In genomic region chr13:42369826-42370225, GRCm38 (mm10) we compare ENCODE assay signal across 24 mouse cellular contexts.
DNase-seq lines count a peak whose midpoint lies in the region; ATAC-seq and TF ChIP-seq lines count a peak whose summit lies in the region.
"Had no signal": no experiment of that assay in that cellular context is flagged by ENCODE, and none has a peak within 500 bp of the region (broad histone marks: within the 10 kb centered on the region; RNA-seq: fewer than 3 reads in every experiment).

No protein-coding gene starts in this region.

- no peak overlapping the region for H3K4me3 ChIP-seq in liver, adult 2 months (ENCODE audit: insufficient read depth, low read depth, low read length)
- H3K4me3 ChIP-seq in liver, embryonic 11.5 days (ENCODE audit: low read depth, low read length): no peak overlapping the region
- no peak overlapping the region for H3K4me3 ChIP-seq in kidney, postnatal 0 days (replicated peaks; ENCODE audit: low read depth, low read length)
- H3K4me3 ChIP-seq in stomach, postnatal 0 days (ENCODE audit: low read depth, low read length): no peak overlapping the region
- no peak overlapping the region for H3K4me3 ChIP-seq in forebrain, embryonic 10.5 days
- H3K4me3 ChIP-seq: embryonic facial prominence, embryonic 13.5 days; heart, embryonic 15.5 days; midbrain, embryonic 10.5 days; neural tube, embryonic 12.5 days had no signal

- peak; percentile 24 for DNase-seq in heart, adult 8-10 months (ENCODE audit: low spot score)
- DNase-seq in heart, postnatal 36 days: no peak
- peak; percentile 97 for DNase-seq in liver, adult 2 months (ENCODE audit: extremely low read depth, low read depth, low spot score)
- no peak for DNase-seq in liver, embryonic 11.5 days (ENCODE audit: low spot score)
- no peak for DNase-seq in kidney, postnatal 0 days (ENCODE audit: low spot score)
- DNase-seq in stomach, postnatal 0 days (ENCODE audit: low spot score): no peak
- DNase-seq in forebrain, embryonic 10.5 days (ENCODE audit: extremely low spot score, low spot score): no peak
- DNase-seq: adrenal gland, postnatal 10 days; cerebellum, adult 18-20 months; cerebellum, postnatal 10 days; forebrain, postnatal 0 days; left cerebral cortex, postnatal 4 days; lung, adult 2 months had no signal

- no peak overlapping the region for H3K4me2 ChIP-seq in liver, embryonic 11.5 days
- no peak overlapping the region for H3K4me2 ChIP-seq in kidney, postnatal 0 days (ENCODE audit: low read length)
- H3K4me2 ChIP-seq in stomach, postnatal 0 days (replicated peaks; ENCODE audit: low read depth): no peak overlapping the region
- H3K4me2 ChIP-seq: embryonic facial prominence, embryonic 13.5 days; heart, embryonic 15.5 days; hindbrain, embryonic 14.5 days; neural tube, embryonic 12.5 days had no signal

- TF ChIP-seq POLR2A in liver, adult 2 months (IDR thresholded peaks at IDR 0.05; ENCODE audit: extremely low read depth, insufficient read depth, low read length): no peak

- ATAC-seq in liver, embryonic 11.5 days (replicated peaks; ENCODE audit: low FRiP score): no peak
- no peak for ATAC-seq in kidney, postnatal 0 days (replicated peaks; ENCODE audit: low FRiP score, low read depth)
- no peak for ATAC-seq in stomach, postnatal 0 days (ENCODE audit: low FRiP score, low TSS enrichment)
- ATAC-seq in cerebellum, adult (ENCODE audit: insufficient number of reproducible peaks, low FRiP score, low TSS enrichment): no peak
- ATAC-seq: activated CD4-positive, CD25-positive, alpha-beta regulatory T cell, adult 4 months; forebrain, postnatal 0 days; intestine, postnatal 0 days; midbrain, embryonic 16.5 days had no signal

- WGBS in liver, adult 2 months: 10% methylated on average over 1 of the region's 1 CpGs
- 46% methylated on average over 1 of the region's 1 CpGs for WGBS in liver, embryonic 11.5 days
- WGBS in kidney, postnatal 0 days: 63% methylated on average over 1 of the region's 1 CpGs
- WGBS in stomach, postnatal 0 days: 55% methylated on average over 1 of the region's 1 CpGs
- 86% methylated on average over 1 of the region's 1 CpGs for WGBS in forebrain, embryonic 10.5 days

- H3K79me2 ChIP-seq in liver, adult 2 months (ENCODE audit: control insufficient read depth, insufficient read depth, low read length): no peaks in the 10 kb centered on the region

- TF ChIP-seq CTCF in liver, adult 2 months (IDR thresholded peaks at IDR 0.05; ENCODE audit: low read depth, low read length): no peak
- no peak for TF ChIP-seq CTCF in kidney, postnatal 0 days (IDR thresholded peaks at IDR 0.05; ENCODE audit: low read depth)
- TF ChIP-seq CTCF in stomach, postnatal 0 days (IDR thresholded peaks at IDR 0.05; ENCODE audit: low read depth): no peak

- H3K9ac ChIP-seq in liver, adult 2 months (ENCODE audit: low read depth, low read length): no peak overlapping the region
- no peak overlapping the region for H3K9ac ChIP-seq in liver, embryonic 11.5 days (ENCODE audit: low read depth, low read length)
- H3K9ac ChIP-seq in kidney, postnatal 0 days (ENCODE audit: low read depth, low read length): no peak overlapping the region
- H3K9ac ChIP-seq in stomach, postnatal 0 days (ENCODE audit: low read length): no peak overlapping the region
- H3K9ac ChIP-seq: embryonic facial prominence, embryonic 13.5 days; forebrain, postnatal 0 days; heart, embryonic 15.5 days; hindbrain, embryonic 14.5 days; liver, embryonic 14.5 days; neural tube, embryonic 12.5 days had no signal

- no peaks in the 10 kb centered on the region for H3K36me3 ChIP-seq in liver, adult 2 months (ENCODE audit: control insufficient read depth, insufficient read depth, low read length)
- H3K36me3 ChIP-seq in liver, embryonic 11.5 days (ENCODE audit: control insufficient read depth, insufficient read depth, low read length): no peaks in the 10 kb centered on the region
- no peaks in the 10 kb centered on the region for H3K36me3 ChIP-seq in kidney, postnatal 0 days (ENCODE audit: insufficient read depth, low read length)
- H3K36me3 ChIP-seq in stomach, postnatal 0 days (ENCODE audit: control insufficient read depth, insufficient read depth, low read length): no peaks in the 10 kb centered on the region
- H3K36me3 ChIP-seq in forebrain, embryonic 10.5 days (replicated peaks): no peaks in the 10 kb centered on the region
- H3K36me3 ChIP-seq: embryonic facial prominence, embryonic 13.5 days; heart, embryonic 15.5 days; midbrain, embryonic 10.5 days; neural tube, embryonic 12.5 days had no signal

- peaks cover 17% of the 10 kb centered on the region for H3K4me1 ChIP-seq in liver, adult 2 months (ENCODE audit: control insufficient read depth, insufficient read depth, low read length)
- H3K4me1 ChIP-seq in liver, embryonic 11.5 days (replicated peaks; ENCODE audit: control insufficient read depth, insufficient read depth, low read length): no peaks in the 10 kb centered on the region
- H3K4me1 ChIP-seq in kidney, postnatal 0 days (replicated peaks; ENCODE audit: insufficient read depth, low read length): 0 out of 2 replicates have a peak, but pooled peaks cover 3% of the 10 kb centered on the region
- no peaks in the 10 kb centered on the region for H3K4me1 ChIP-seq in stomach, postnatal 0 days (replicated peaks; ENCODE audit: control insufficient read depth, insufficient read depth)
- H3K4me1 ChIP-seq in forebrain, embryonic 10.5 days: no peaks in the 10 kb centered on the region
- H3K4me1 ChIP-seq: embryonic facial prominence, embryonic 13.5 days; heart, embryonic 15.5 days; midbrain, embryonic 10.5 days; neural tube, embryonic 12.5 days had no signal

- no peaks in the 10 kb centered on the region for H3K9me3 ChIP-seq in liver, embryonic 11.5 days (ENCODE audit: control insufficient read depth, low read length)
- H3K9me3 ChIP-seq in kidney, postnatal 0 days (replicated peaks; ENCODE audit: low read length): no peaks in the 10 kb centered on the region
- H3K9me3 ChIP-seq in stomach, postnatal 0 days (ENCODE audit: control insufficient read depth, low read length): no peaks in the 10 kb centered on the region
- no peaks in the 10 kb centered on the region for H3K9me3 ChIP-seq in forebrain, embryonic 10.5 days
- H3K9me3 ChIP-seq: embryonic facial prominence, embryonic 13.5 days; heart, embryonic 15.5 days; midbrain, embryonic 10.5 days; neural tube, embryonic 12.5 days had no signal

- no peaks in the 10 kb centered on the region for H3K27me3 ChIP-seq in liver, adult 2 months (ENCODE audit: control insufficient read depth, insufficient read depth, low read length)
- H3K27me3 ChIP-seq in liver, embryonic 11.5 days (replicated peaks; ENCODE audit: control insufficient read depth, insufficient read depth, low read length): no peaks in the 10 kb centered on the region
- no peaks in the 10 kb centered on the region for H3K27me3 ChIP-seq in kidney, postnatal 0 days (ENCODE audit: insufficient read depth, low read length)
- H3K27me3 ChIP-seq in stomach, postnatal 0 days (ENCODE audit: control insufficient read depth, insufficient read depth, low read length): no peaks in the 10 kb centered on the region
- H3K27me3 ChIP-seq in forebrain, embryonic 10.5 days (ENCODE audit: poor library complexity, severe bottlenecking): no peaks in the 10 kb centered on the region
- H3K27me3 ChIP-seq: CH12.LX; embryonic facial prominence, embryonic 13.5 days; heart, embryonic 15.5 days; neural tube, embryonic 12.5 days had no signal

- TF ChIP-seq EP300 in stomach, postnatal 0 days (optimal IDR thresholded peaks at IDR 0.05): no peak

- intact Hi-C loops in heart, postnatal 36 days (cut with DNase I): no loop called here

- no peak overlapping the region for H3K27ac ChIP-seq in liver, adult 2 months (replicated peaks; ENCODE audit: insufficient read depth, low read depth, low read length)
- H3K27ac ChIP-seq in liver, embryonic 11.5 days (ENCODE audit: low read depth, low read length): no peak overlapping the region
- H3K27ac ChIP-seq in kidney, postnatal 0 days: peak overlapping the region; percentile 37; the same call in 1 of the 2 replicates
- H3K27ac ChIP-seq in stomach, postnatal 0 days (replicated peaks): peak overlapping the region; percentile 30; the same call in 1 of the 2 replicates
- no peak overlapping the region for H3K27ac ChIP-seq in forebrain, embryonic 10.5 days
- H3K27ac ChIP-seq: embryonic facial prominence, embryonic 13.5 days; heart, embryonic 15.5 days; hindbrain, embryonic 14.5 days; liver, embryonic 14.5 days; midbrain, embryonic 10.5 days; neural tube, embryonic 12.5 days had no signal

Comparison
In these comparisons a context has a peak if more than half of its experiments do, and no peak if none do; other contexts are left out.
1. DNase-seq: peak in heart, adult 8-10 months (single experiment) and liver, adult 2 months (single experiment); none in heart, postnatal 36 days (0 of 2), liver, embryonic 11.5 days (single experiment), kidney, postnatal 0 days (single experiment), stomach, postnatal 0 days (single experiment) and forebrain, embryonic 10.5 days (single experiment).
2. H3K27ac ChIP-seq: peak in kidney, postnatal 0 days (single experiment) and stomach, postnatal 0 days (single experiment); none in liver, adult 2 months (single experiment), liver, embryonic 11.5 days (single experiment) and forebrain, embryonic 10.5 days (single experiment).